Mouse (Mus musculus) embryo, embryonic 11 days (tissue): ENCODE results near the gene Acad11.

Experiments
- DNase-seq: peaks from one replicate; pipeline ENCODE4 v3.0.0-alpha.2; 2015

Gene Acad11

GRCm38 (mm10) chr9:104063244-104063961, at the start of gene Acad11:
Gene Acad11, plus strand, starts transcription at chr9:104063377.
- DNase-seq = peak; percentile 92

- no peak for DNase-seq
Measured at GRCm38 (mm10) chr9:104014526-104014925, 48.7 kb upstream of the Acad11 start.

- no peak for DNase-seq
Measured at GRCm38 (mm10) chr9:104021026-104021425, 42.2 kb upstream of the Acad11 start.

- DNase-seq = no peak
Measured at GRCm38 (mm10) chr9:104027186-104027585, 36.0 kb upstream of the Acad11 start.

- no peak for DNase-seq
Measured at GRCm38 (mm10) chr9:104029861-104030260, 33.3 kb upstream of the Acad11 start.

- DNase-seq = no peak
Measured at GRCm38 (mm10) chr9:104034231-104034630, 28.9 kb upstream of the Acad11 start.

GRCm38 (mm10) chr9:104034718-104035117, 28.5 kb upstream of the Acad11 start:
- DNase-seq = no peak

GRCm38 (mm10) chr9:104035261-104036015, 27.7 kb upstream of the Acad11 start:
- peak; percentile 90 for DNase-seq

- DNase-seq = no peak
Measured at GRCm38 (mm10) chr9:104038266-104038665, 24.9 kb upstream of the Acad11 start.

GRCm38 (mm10) chr9:104039031-104039695, 24.0 kb upstream of the Acad11 start:
- no peak for DNase-seq

GRCm38 (mm10) chr9:104039742-104040141, 23.4 kb upstream of the Acad11 start:
- DNase-seq = no peak

GRCm38 (mm10) chr9:104040362-104040761, 22.8 kb upstream of the Acad11 start, which contains the start of gene Gm28305:
Gene Gm28305, plus strand, starts transcription at chr9:104040662.
- DNase-seq = no peak

- no peak for DNase-seq
Measured at GRCm38 (mm10) chr9:104043676-104044075, 19.5 kb upstream of the Acad11 start.

- DNase-seq = no peak
Measured at GRCm38 (mm10) chr9:104051028-104051427, 12.1 kb upstream of the Acad11 start.

GRCm38 (mm10) chr9:104062430-104063243, 540 bp upstream of the Acad11 start, which contains the start of gene Uba5:
Gene Uba5, minus strand, starts transcription at chr9:104063134.
- DNase-seq = peak; percentile 88

- no peak for DNase-seq
Measured at GRCm38 (mm10) chr9:104064571-104064970, 1.4 kb downstream of the Acad11 start.

- no peak for DNase-seq
Measured at GRCm38 (mm10) chr9:104070241-104070640, 7.1 kb downstream of the Acad11 start.

GRCm38 (mm10) chr9:104070863-104071604, 7.9 kb downstream of the Acad11 start:
- DNase-seq = no peak

- DNase-seq = peak; percentile 52
Measured at GRCm38 (mm10) chr9:104075808-104076207, 12.6 kb downstream of the Acad11 start.

- DNase-seq = no peak
Measured at GRCm38 (mm10) chr9:104078780-104079179, 15.6 kb downstream of the Acad11 start.

GRCm38 (mm10) chr9:104079379-104079778, 16.2 kb downstream of the Acad11 start:
- DNase-seq = peak; percentile 61

- DNase-seq = no peak
Measured at GRCm38 (mm10) chr9:104080038-104080437, 16.9 kb downstream of the Acad11 start.
